9 mouse cellular contexts compared by ENCODE assay signal in genomic region chr4:46992827-46993473, GRCm38 (mm10). TPM values are rescaled to one million over a fixed set of nuclear protein-coding genes. Genes with fewer than 3 reads are reported as not detected.
DNase-seq lines count a peak whose midpoint lies in the region; ATAC-seq and TF ChIP-seq lines count a peak whose summit lies in the region.
"Had no signal": no experiment of that assay in that cellular context is flagged by ENCODE, and none has a peak within 500 bp of the region (broad histone marks: within the 10 kb centered on the region; RNA-seq: fewer than 3 reads in every experiment).

No protein-coding gene starts in this region.

- H3K36me3 ChIP-seq in embryonic facial prominence, embryonic 11.5 days (replicated peaks; ENCODE audit: control insufficient read depth, insufficient read depth, low read depth, low read length) = no peaks in the 10 kb centered on the region

- DNase-seq in gastrocnemius, adult 2 months = peak; percentile 60
- DNase-seq in gastrocnemius, postnatal 36 days = no peak
- peak; percentile 54 for DNase-seq in right cerebral cortex, postnatal 14 days
- no peak for DNase-seq in right cerebral cortex, adult 18-20 months
- peak; percentile 86 for DNase-seq in embryonic facial prominence, embryonic 11.5 days (ENCODE audit: low spot score)
- DNase-seq in spleen, adult 18-20 months = no peak
- DNase-seq in left cerebral cortex, postnatal 36 days (ENCODE audit: low spot score in 2 of 2) = no peak

- WGBS in embryonic facial prominence, embryonic 11.5 days = 8% methylated on average over 8 of the region's 8 CpGs

- H3K9ac ChIP-seq in embryonic facial prominence, embryonic 11.5 days (replicated peaks; ENCODE audit: low read length) = no peak overlapping the region

- ATAC-seq in embryonic facial prominence, embryonic 11.5 days (replicated peaks; ENCODE audit: insufficient number of reproducible peaks, low FRiP score, low TSS enrichment, low read depth) = no peak
- ATAC-seq in megakaryocyte progenitor cell, adult 5-6 weeks (replicated peaks; ENCODE audit: poor library complexity) = peak; percentile 77
- ATAC-seq: Patski had no signal

- no peak overlapping the region for H3K4me3 ChIP-seq in gastrocnemius, adult 2 months
- no peak overlapping the region for H3K4me3 ChIP-seq in embryonic facial prominence, embryonic 11.5 days (ENCODE audit: low read depth, low read length)

- peaks cover 42% of the 10 kb centered on the region for H3K27me3 ChIP-seq in embryonic facial prominence, embryonic 11.5 days (ENCODE audit: control insufficient read depth, insufficient read depth, low read length)

- intact Hi-C loops in gastrocnemius, adult 2 months (cut with DNase I) = no loop called here
- intact Hi-C loops in gastrocnemius, postnatal 36 days (cut with DNase I) = no loop called here
- intact Hi-C loops in left cerebral cortex, postnatal 36 days (cut with DNase I) = loop anchor here (5.0 kb wide), 4 partner anchors 44 to 306 kb away; no protein-coding TSS in a partner anchor

- TF ChIP-seq CTCF in gastrocnemius, adult 2 months (IDR thresholded peaks at IDR 0.05) = no peak

- no peak overlapping the region for H3K4me2 ChIP-seq in embryonic facial prominence, embryonic 11.5 days (ENCODE audit: low read depth, low read length)

- no peak overlapping the region for H3K27ac ChIP-seq in gastrocnemius, adult 2 months
- no peak overlapping the region for H3K27ac ChIP-seq in embryonic facial prominence, embryonic 11.5 days (replicated peaks; ENCODE audit: low read depth, low read length)

- peaks cover 2% of the 10 kb centered on the region; the same call in 1 of the 2 replicates for H3K4me1 ChIP-seq in embryonic facial prominence, embryonic 11.5 days (ENCODE audit: control insufficient read depth, insufficient read depth, low read length)

- H3K9me3 ChIP-seq in embryonic facial prominence, embryonic 11.5 days (replicated peaks; ENCODE audit: control insufficient read depth, low read length) = no peaks in the 10 kb centered on the region

RNA-seq across cellular contexts. Expression of gene Gabbr2, which starts 1.3 kb away (rescaled TPM):
- total RNA-seq in gastrocnemius, adult 2 months (2021) = under 1 TPM; 0.06 to 0.10 TPM
- under 1 TPM in 1 of 2 experiments, not detected in 1; 0.08 TPM for total RNA-seq in gastrocnemius, postnatal 36 days (2021)
- polyA plus RNA-seq in embryonic facial prominence, embryonic 11.5 days (2014; fragmentation: Nextera tagmentation; extraction: Ambion mirVana) = 0.25 and 0.28 TPM in 2 replicates
- 0.02 TPM in 1 of 2 replicates, not detected in the other for total RNA-seq in megakaryocyte progenitor cell, adult 5-6 weeks (2015)
- total RNA-seq in megakaryocyte progenitor cell, adult 5-6 weeks (2017) = not detected in 2 replicates
- 100 to 1,000 TPM; 253 to 276 TPM for total RNA-seq in left cerebral cortex, postnatal 36 days (2021)
- polyA plus RNA-seq: Patski had no signal

Comparison
In these comparisons a context has a peak if more than half of its experiments do, and no peak if none do; other contexts are left out.
1. DNase-seq: peak in gastrocnemius, adult 2 months (single experiment), right cerebral cortex, postnatal 14 days (single experiment) and embryonic facial prominence, embryonic 11.5 days (single experiment); none in gastrocnemius, postnatal 36 days (0 of 2), right cerebral cortex, adult 18-20 months (single experiment), spleen, adult 18-20 months (0 of 2) and left cerebral cortex, postnatal 36 days (0 of 2).
2. RNA of gene Gabbr2, which starts 1.3 kb away (total RNA-seq): 253 to 276 TPM in left cerebral cortex, postnatal 36 days; 0.06 to 0.10 TPM in gastrocnemius, adult 2 months, 0.08 TPM in gastrocnemius, postnatal 36 days and 0.02 TPM in megakaryocyte progenitor cell, adult 5-6 weeks; every median in the first group is over 100 times any median in the second.